Mouse (Mus musculus): Measurements from ENCODE around the gene Slit3. TPM values are rescaled to one million over a fixed set of nuclear protein-coding genes. Genes with fewer than 3 reads are reported as not detected.

Slit3 gene
- polyA plus RNA-seq, 1 experiment from 2014 or later: 7.4 TPM

DNA sequence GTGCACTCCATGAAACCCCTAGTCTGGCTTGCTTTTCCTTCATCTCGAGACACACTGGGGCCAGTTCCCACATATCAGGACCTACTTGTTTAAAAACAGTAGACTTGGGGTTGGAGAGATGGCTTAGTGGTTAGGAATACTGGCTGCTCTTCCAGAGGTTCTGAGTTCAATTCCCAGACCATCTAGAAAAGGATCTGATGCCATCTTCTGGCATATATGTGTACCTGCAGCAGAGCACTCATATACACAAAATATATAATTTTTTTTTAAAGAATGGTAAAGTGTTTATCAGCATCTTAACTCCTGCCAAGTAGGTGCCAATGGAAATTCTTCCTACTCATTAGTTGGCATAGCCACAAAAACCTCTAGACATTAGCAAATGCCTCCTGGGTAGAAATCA is 607.2 kb downstream of the Slit3 start:
- Histone ChIP-seq H3K9ac (ENCODE audit: low read length) (no peak overlapping the region), H3K27ac (ENCODE audit: low read depth, low read length) (no peak overlapping the region), H3K4me2 (ENCODE audit: low read depth, low read length, severe bottlenecking) (no peak overlapping the region), H3K9me3 (ENCODE audit: control insufficient read depth, low read length) (no peaks in the 10 kb centered on the region), H3K4me1 (replicated peaks; ENCODE audit: control insufficient read depth, insufficient read depth, low read length) (no peaks in the 10 kb centered on the region), H3K36me3 (ENCODE audit: control insufficient read depth, insufficient read depth, low read length) (no peaks in the 10 kb centered on the region), H3K4me3 (ENCODE audit: low read depth, low read length) (no peak overlapping the region), H3K27me3 (ENCODE audit: control insufficient read depth, insufficient read depth, low read length) (no peaks in the 10 kb centered on the region)
- WGBS: 97% methylated on average over 1 of the region's 1 CpGs
- DNase-seq (ENCODE audit: low spot score): no peak
- ATAC-seq (replicated peaks; ENCODE audit: low FRiP score): no peak

DNA sequence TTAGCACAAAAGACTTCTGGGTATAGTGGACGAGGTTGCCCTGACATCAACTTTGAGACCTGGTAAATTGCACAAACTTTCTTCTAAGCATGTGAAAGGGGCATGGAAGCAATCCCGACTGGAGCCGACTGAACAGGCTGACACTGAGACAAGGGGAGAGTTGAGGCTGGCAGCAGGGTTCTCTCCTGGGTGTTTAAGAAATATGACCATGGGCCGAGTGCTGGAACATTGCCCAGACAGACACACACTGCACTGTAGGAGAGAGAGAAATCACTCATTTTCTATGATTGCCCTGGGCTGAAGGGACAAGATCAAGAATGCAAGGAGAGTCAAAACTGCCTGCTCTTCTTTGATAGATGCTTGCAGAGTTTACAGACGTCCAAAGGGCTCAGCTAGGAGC is 608.2 kb downstream of the Slit3 start:
- H3K4me1 ChIP-seq (replicated peaks; ENCODE audit: control insufficient read depth, insufficient read depth, low read length): no peaks in the 10 kb centered on the region
- no peak for DNase-seq (ENCODE audit: low spot score)
- H3K27me3 ChIP-seq (ENCODE audit: control insufficient read depth, insufficient read depth, low read length): no peaks in the 10 kb centered on the region
- no peak overlapping the region for H3K4me3 ChIP-seq (ENCODE audit: low read depth, low read length)
- H3K27ac ChIP-seq (ENCODE audit: low read depth, low read length): no peak overlapping the region
- H3K9ac ChIP-seq (ENCODE audit: low read length): no peak overlapping the region
- H3K9me3 ChIP-seq (ENCODE audit: control insufficient read depth, low read length): no peaks in the 10 kb centered on the region
- ATAC-seq (replicated peaks; ENCODE audit: low FRiP score): no peak
- no peak overlapping the region for H3K4me2 ChIP-seq (ENCODE audit: low read depth, low read length, severe bottlenecking)
- 64% methylated on average over 5 of the region's 5 CpGs for WGBS
- H3K36me3 ChIP-seq (ENCODE audit: control insufficient read depth, insufficient read depth, low read length): no peaks in the 10 kb centered on the region

DNA sequence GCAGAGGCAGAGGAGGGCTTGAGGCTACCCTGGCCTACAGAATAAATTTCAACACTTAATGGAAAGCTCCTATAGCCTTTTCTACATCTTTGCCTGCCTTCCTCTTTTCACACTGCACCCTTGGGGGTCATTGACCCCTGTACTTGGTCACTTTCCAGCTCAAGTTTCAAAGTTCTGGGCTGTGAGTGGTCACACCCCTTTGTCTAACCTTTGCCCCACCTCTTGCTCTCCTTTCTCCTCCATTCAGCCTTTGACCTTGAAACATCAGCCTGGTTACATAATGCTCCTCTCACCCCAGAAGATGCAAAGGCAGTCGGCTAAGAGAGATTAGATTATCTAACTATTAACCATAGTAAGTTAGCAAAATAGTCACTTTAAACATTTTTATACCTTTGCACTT is 611.3 kb downstream of the Slit3 start:
- no peaks in the 10 kb centered on the region for H3K27me3 ChIP-seq (ENCODE audit: control insufficient read depth, insufficient read depth, low read length)
- no peak overlapping the region for H3K4me2 ChIP-seq (ENCODE audit: low read depth, low read length, severe bottlenecking)
- H3K9ac ChIP-seq (ENCODE audit: low read length): no peak overlapping the region
- H3K36me3 ChIP-seq (ENCODE audit: control insufficient read depth, insufficient read depth, low read length): no peaks in the 10 kb centered on the region
- ATAC-seq (replicated peaks; ENCODE audit: low FRiP score) (no peak), DNase-seq (ENCODE audit: low spot score) (no peak)
- no peak overlapping the region for H3K4me3 ChIP-seq (ENCODE audit: low read depth, low read length)
- WGBS: 65% methylated on average over 1 of the region's 1 CpGs
- no peaks in the 10 kb centered on the region for H3K4me1 ChIP-seq (replicated peaks; ENCODE audit: control insufficient read depth, insufficient read depth, low read length)
- no peaks in the 10 kb centered on the region for H3K9me3 ChIP-seq (ENCODE audit: control insufficient read depth, low read length)
- H3K27ac ChIP-seq (ENCODE audit: low read depth, low read length): no peak overlapping the region

DNA sequence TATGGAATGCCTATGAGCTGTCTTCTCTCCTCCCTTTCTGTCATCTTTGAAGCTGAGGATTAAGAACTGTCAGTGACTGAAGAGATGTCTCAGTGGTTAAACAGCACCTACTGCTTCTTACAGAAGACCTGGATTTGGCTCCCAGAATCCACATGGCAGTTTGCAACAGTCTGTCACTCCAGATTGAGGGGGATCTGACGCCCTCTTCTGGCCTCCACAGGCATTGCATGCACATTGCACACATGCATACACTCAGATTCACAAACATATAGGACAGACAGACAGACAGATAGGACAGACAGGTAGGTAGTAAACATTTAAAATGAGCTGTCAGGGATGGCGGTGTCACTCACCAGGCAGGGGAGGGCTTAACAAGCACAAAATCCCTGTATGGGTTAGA is 615.8 kb downstream of the Slit3 start:
- no peak for DNase-seq (ENCODE audit: low spot score)
- Histone ChIP-seq H3K27ac (ENCODE audit: low read depth, low read length) (no peak overlapping the region), H3K27me3 (ENCODE audit: control insufficient read depth, insufficient read depth, low read length) (no peaks in the 10 kb centered on the region), H3K4me1 (replicated peaks; ENCODE audit: control insufficient read depth, insufficient read depth, low read length) (no peaks in the 10 kb centered on the region), H3K4me3 (ENCODE audit: low read depth, low read length) (no peak overlapping the region), H3K9ac (ENCODE audit: low read length) (no peak overlapping the region), H3K4me2 (ENCODE audit: low read depth, low read length, severe bottlenecking) (no peak overlapping the region), H3K36me3 (ENCODE audit: control insufficient read depth, insufficient read depth, low read length) (no peaks in the 10 kb centered on the region), H3K9me3 (ENCODE audit: control insufficient read depth, low read length) (no peaks in the 10 kb centered on the region)
- 74% methylated on average over 2 of the region's 2 CpGs for WGBS
- no peak for ATAC-seq (replicated peaks; ENCODE audit: low FRiP score)

DNA sequence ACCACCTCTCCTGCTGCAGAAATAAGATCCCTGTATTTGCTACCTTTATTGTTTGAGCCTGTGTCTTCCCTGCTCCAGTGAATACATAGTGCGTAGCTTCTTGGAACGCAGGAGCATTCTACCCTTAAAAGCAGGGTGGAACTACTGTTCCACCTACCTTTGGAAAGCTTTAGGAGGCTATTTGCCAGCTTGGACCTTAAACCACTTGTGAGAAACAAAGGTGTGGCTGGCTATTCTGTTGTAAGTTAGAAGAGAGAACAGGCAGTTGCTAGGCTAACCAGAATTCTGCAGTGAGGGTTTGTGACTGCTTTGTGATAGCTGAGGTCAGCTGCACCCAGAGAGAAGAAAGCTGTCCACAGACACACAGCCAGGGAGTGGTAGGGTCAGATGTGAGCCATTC is 616.2 kb downstream of the Slit3 start:
- H3K4me3 ChIP-seq (ENCODE audit: low read depth, low read length): no peak overlapping the region
- H3K27me3 ChIP-seq (ENCODE audit: control insufficient read depth, insufficient read depth, low read length): no peaks in the 10 kb centered on the region
- H3K9me3 ChIP-seq (ENCODE audit: control insufficient read depth, low read length): no peaks in the 10 kb centered on the region
- WGBS: 98% methylated on average over 2 of the region's 2 CpGs
- H3K36me3 ChIP-seq (ENCODE audit: control insufficient read depth, insufficient read depth, low read length): no peaks in the 10 kb centered on the region
- H3K9ac ChIP-seq (ENCODE audit: low read length): no peak overlapping the region
- no peak overlapping the region for H3K4me2 ChIP-seq (ENCODE audit: low read depth, low read length, severe bottlenecking)
- no peak for DNase-seq (ENCODE audit: low spot score)
- no peaks in the 10 kb centered on the region for H3K4me1 ChIP-seq (replicated peaks; ENCODE audit: control insufficient read depth, insufficient read depth, low read length)
- no peak for ATAC-seq (replicated peaks; ENCODE audit: low FRiP score)
- H3K27ac ChIP-seq (ENCODE audit: low read depth, low read length): no peak overlapping the region

DNA sequence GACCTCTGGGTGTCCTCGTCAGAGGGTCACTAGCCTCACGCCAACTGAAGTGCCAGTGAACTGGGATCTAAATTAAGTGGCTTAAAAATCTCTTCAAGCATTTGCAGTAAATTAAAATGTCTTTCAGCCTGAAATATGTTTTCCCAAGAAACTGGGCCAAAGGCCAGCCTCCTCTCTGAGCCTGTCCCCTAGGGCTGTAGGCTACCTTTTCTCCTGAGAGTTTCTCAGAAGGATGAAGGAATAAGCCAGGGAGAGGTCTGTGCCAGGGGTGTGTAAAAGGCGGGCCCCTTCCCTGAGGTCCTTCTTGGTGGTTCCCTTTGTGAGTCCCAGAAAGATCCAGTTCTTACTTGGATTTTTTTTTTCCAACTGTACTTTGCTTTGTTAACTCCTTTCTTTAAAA is 617.1 kb downstream of the Slit3 start:
- no peaks in the 10 kb centered on the region for H3K27me3 ChIP-seq (ENCODE audit: control insufficient read depth, insufficient read depth, low read length)
- DNase-seq (ENCODE audit: low spot score) (no peak), ATAC-seq (replicated peaks; ENCODE audit: low FRiP score) (no peak)
- no peak overlapping the region for H3K4me3 ChIP-seq (ENCODE audit: low read depth, low read length)
- no peaks in the 10 kb centered on the region for H3K36me3 ChIP-seq (ENCODE audit: control insufficient read depth, insufficient read depth, low read length)
- H3K4me1 ChIP-seq (replicated peaks; ENCODE audit: control insufficient read depth, insufficient read depth, low read length): no peaks in the 10 kb centered on the region
- H3K9me3 ChIP-seq (ENCODE audit: control insufficient read depth, low read length): no peaks in the 10 kb centered on the region; the same call in 1 of the 2 replicates
- no peak overlapping the region for H3K4me2 ChIP-seq (ENCODE audit: low read depth, low read length, severe bottlenecking)
- H3K27ac ChIP-seq (ENCODE audit: low read depth, low read length): no peak overlapping the region
- 81% methylated on average over 3 of the region's 3 CpGs for WGBS
- H3K9ac ChIP-seq (ENCODE audit: low read length): no peak overlapping the region

DNA sequence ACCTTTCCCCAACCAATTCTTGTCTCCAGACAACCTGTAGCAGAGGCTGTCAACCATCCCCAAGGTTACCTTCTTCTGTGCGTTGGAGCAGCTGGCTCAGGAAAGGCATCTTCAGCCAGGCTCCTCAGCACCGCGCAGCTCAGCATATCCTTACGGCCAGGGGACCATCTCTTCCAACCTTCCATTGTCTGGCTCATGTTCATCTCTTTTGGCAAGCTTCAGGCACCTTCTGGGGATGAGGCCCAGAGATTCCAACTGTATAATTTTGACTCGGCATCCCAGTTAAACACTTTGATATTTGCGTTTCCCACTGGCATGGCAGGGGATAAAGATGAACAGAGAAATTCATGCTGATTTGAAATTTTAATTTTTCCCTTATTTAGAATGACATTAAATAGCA is 622.6 kb downstream of the Slit3 start:
- no peak for DNase-seq (ENCODE audit: low spot score)
- no peak for ATAC-seq (replicated peaks; ENCODE audit: low FRiP score)
- H3K4me2 ChIP-seq (ENCODE audit: low read depth, low read length, severe bottlenecking): no peak overlapping the region
- H3K9me3 ChIP-seq (ENCODE audit: control insufficient read depth, low read length): no peaks in the 10 kb centered on the region; the same call in 1 of the 2 replicates
- no peaks in the 10 kb centered on the region for H3K4me1 ChIP-seq (replicated peaks; ENCODE audit: control insufficient read depth, insufficient read depth, low read length)
- WGBS: 90% methylated on average over 6 of the region's 6 CpGs
- H3K27me3 ChIP-seq (ENCODE audit: control insufficient read depth, insufficient read depth, low read length): no peaks in the 10 kb centered on the region
- H3K27ac ChIP-seq (ENCODE audit: low read depth, low read length): no peak overlapping the region
- no peak overlapping the region for H3K9ac ChIP-seq (ENCODE audit: low read length)
- no peaks in the 10 kb centered on the region for H3K36me3 ChIP-seq (ENCODE audit: control insufficient read depth, insufficient read depth, low read length)
- no peak overlapping the region for H3K4me3 ChIP-seq (ENCODE audit: low read depth, low read length)

DNA sequence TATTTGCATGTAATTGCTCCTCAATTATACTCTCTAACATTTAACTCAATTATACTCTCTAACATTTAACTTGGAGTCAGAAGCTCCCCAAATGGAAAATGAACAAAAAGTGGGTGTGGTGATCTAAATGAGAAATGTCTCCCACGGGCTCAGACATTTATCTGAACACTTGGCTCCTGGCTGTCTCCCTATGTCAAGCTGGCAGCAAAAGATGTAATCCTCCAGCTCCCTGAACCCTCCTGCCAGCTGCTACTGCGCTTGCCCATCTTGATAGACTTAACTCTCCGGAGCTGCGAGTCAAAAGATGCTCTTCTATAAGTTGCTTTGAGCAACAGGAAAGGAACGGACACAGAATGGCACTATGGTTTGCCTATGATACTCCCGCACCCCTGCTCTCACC is 623.5 kb downstream of the Slit3 start:
- WGBS: 91% methylated on average over 6 of the region's 6 CpGs
- DNase-seq (ENCODE audit: low spot score): no peak
- H3K9ac ChIP-seq (ENCODE audit: low read length): no peak overlapping the region
- H3K9me3 ChIP-seq (ENCODE audit: control insufficient read depth, low read length): no peaks in the 10 kb centered on the region; the same call in 1 of the 2 replicates
- H3K27me3 ChIP-seq (ENCODE audit: control insufficient read depth, insufficient read depth, low read length): no peaks in the 10 kb centered on the region
- no peaks in the 10 kb centered on the region for H3K4me1 ChIP-seq (replicated peaks; ENCODE audit: control insufficient read depth, insufficient read depth, low read length)
- H3K27ac ChIP-seq (ENCODE audit: low read depth, low read length): no peak overlapping the region
- no peak overlapping the region for H3K4me2 ChIP-seq (ENCODE audit: low read depth, low read length, severe bottlenecking)
- no peak for ATAC-seq (replicated peaks; ENCODE audit: low FRiP score)
- H3K36me3 ChIP-seq (ENCODE audit: control insufficient read depth, insufficient read depth, low read length): no peaks in the 10 kb centered on the region
- H3K4me3 ChIP-seq (ENCODE audit: low read depth, low read length): no peak overlapping the region

DNA sequence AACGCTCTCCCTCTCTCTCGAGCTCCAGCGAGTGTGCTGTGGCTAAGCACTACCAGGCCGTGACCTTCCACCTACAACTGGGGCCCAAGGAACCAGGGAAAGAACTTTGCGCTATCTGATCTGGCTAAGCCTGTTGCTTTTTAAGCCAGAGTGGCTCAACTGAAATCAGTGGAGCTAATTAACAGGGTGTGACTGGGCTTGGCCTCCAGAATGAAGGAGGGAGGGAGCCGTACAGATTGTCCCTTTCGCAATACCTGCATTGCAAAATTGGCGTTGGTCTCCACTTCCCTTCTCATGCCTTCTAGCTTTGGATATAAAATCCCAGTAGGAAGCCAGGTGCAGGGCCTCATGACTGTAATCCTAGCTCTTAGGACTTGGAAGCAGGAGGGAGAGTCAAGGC is 629.6 kb downstream of the Slit3 start:
- Histone ChIP-seq H3K9me3 (ENCODE audit: control insufficient read depth, low read length) (no peaks in the 10 kb centered on the region), H3K27ac (ENCODE audit: low read depth, low read length) (no peak overlapping the region), H3K27me3 (ENCODE audit: control insufficient read depth, insufficient read depth, low read length) (no peaks in the 10 kb centered on the region), H3K4me1 (replicated peaks; ENCODE audit: control insufficient read depth, insufficient read depth, low read length) (no peaks in the 10 kb centered on the region), H3K9ac (ENCODE audit: low read length) (no peak overlapping the region), H3K4me3 (ENCODE audit: low read depth, low read length) (no peak overlapping the region), H3K4me2 (ENCODE audit: low read depth, low read length, severe bottlenecking) (no peak overlapping the region), H3K36me3 (ENCODE audit: control insufficient read depth, insufficient read depth, low read length) (no peaks in the 10 kb centered on the region)
- DNase-seq (ENCODE audit: low spot score) (no peak), ATAC-seq (replicated peaks; ENCODE audit: low FRiP score) (no peak)
- WGBS: 78% methylated on average over 8 of the region's 8 CpGs
